Comparison of ENCODE assay signal across 24 mouse cellular contexts in genomic region chr1:62398261-62398660, GRCm38 (mm10).
DNase-seq lines count a peak whose midpoint lies in the region; ATAC-seq lines count a peak whose summit lies in the region.
"Had no signal": no experiment of that assay in that cellular context is flagged by ENCODE, and none has a peak within 500 bp of the region (broad histone marks: within the 10 kb centered on the region; RNA-seq: fewer than 3 reads in every experiment).

No protein-coding gene starts in this region.

- WGBS in embryonic facial prominence, embryonic 14.5 days = 13% methylated on average over 3 of the region's 3 CpGs
- 17% methylated on average over 3 of the region's 3 CpGs for WGBS in embryonic facial prominence, embryonic 10.5 days
- 5% methylated on average over 3 of the region's 3 CpGs for WGBS in neural tube, embryonic 15.5 days

- intact Hi-C loops in heart, postnatal 14 days (cut with DNase I) = no loop called here

- H3K9me3 ChIP-seq in embryonic facial prominence, embryonic 14.5 days (ENCODE audit: control insufficient read depth, low read length) = no peaks in the 10 kb centered on the region
- no peaks in the 10 kb centered on the region for H3K9me3 ChIP-seq in embryonic facial prominence, embryonic 10.5 days
- no peaks in the 10 kb centered on the region for H3K9me3 ChIP-seq in neural tube, embryonic 15.5 days (replicated peaks)
- H3K9me3 ChIP-seq: embryonic facial prominence, embryonic 13.5 days; forebrain, embryonic 10.5 days; forebrain, embryonic 15.5 days; heart, embryonic 13.5 days; hindbrain, embryonic 12.5 days had no signal

- no peaks in the 10 kb centered on the region for H3K27me3 ChIP-seq in embryonic facial prominence, embryonic 14.5 days (replicated peaks; ENCODE audit: control insufficient read depth, insufficient read depth, low read length)
- no peaks in the 10 kb centered on the region for H3K27me3 ChIP-seq in embryonic facial prominence, embryonic 10.5 days (replicated peaks; ENCODE audit: low read depth, poor library complexity, severe bottlenecking)
- H3K27me3 ChIP-seq in neural tube, embryonic 15.5 days (replicated peaks) = no peaks in the 10 kb centered on the region
- H3K27me3 ChIP-seq: embryonic facial prominence, embryonic 13.5 days; forebrain, embryonic 15.5 days; heart, embryonic 13.5 days; hindbrain, embryonic 12.5 days had no signal

- no peak overlapping the region for H3K9ac ChIP-seq in embryonic facial prominence, embryonic 14.5 days (ENCODE audit: low read depth, low read length)
- H3K9ac ChIP-seq in neural tube, embryonic 15.5 days (replicated peaks) = no peak overlapping the region
- H3K9ac ChIP-seq: embryonic facial prominence, embryonic 13.5 days; forebrain, embryonic 15.5 days; heart, embryonic 13.5 days; hindbrain, embryonic 12.5 days had no signal

- H3K4me1 ChIP-seq in embryonic facial prominence, embryonic 14.5 days (ENCODE audit: control insufficient read depth, insufficient read depth, low read length) = peaks cover 5% of the 10 kb centered on the region; the same call in 1 of the 2 replicates
- peaks cover 11% of the 10 kb centered on the region for H3K4me1 ChIP-seq in embryonic facial prominence, embryonic 10.5 days
- 0 out of 2 replicates have a peak, but pooled peaks cover under 1% of the 10 kb centered on the region for H3K4me1 ChIP-seq in neural tube, embryonic 15.5 days
- H3K4me1 ChIP-seq: forebrain, embryonic 15.5 days; heart, embryonic 13.5 days; hindbrain, embryonic 12.5 days had no signal

- DNase-seq in embryonic facial prominence, embryonic 14.5 days (ENCODE audit: low spot score) = peak; percentile 51
- DNase-seq in embryonic facial prominence, embryonic 10.5 days (ENCODE audit: low spot score) = no peak
- peak; percentile 89 for DNase-seq in ES-CJ7 (ENCODE audit: low read depth, low spot score)
- DNase-seq in NIH3T3 (ENCODE audit: low read depth) = peak; percentile 3
- DNase-seq in fat pad, adult 2 months (ENCODE audit: extremely low read depth, low read depth, low spot score) = peak; percentile 2
- no peak for DNase-seq in cerebellum, postnatal 25 days
- no peak for DNase-seq in heart, postnatal 14 days
- DNase-seq: adrenal gland, postnatal 14 days; cerebellum, adult 11-12 months; cerebellum, adult 9-10 months; cerebellum, postnatal 36 days; gastrocnemius, postnatal 10 days; heart, postnatal 4 days; kidney, adult 8-10 months had no signal

- no peak overlapping the region for H3K4me2 ChIP-seq in embryonic facial prominence, embryonic 14.5 days (ENCODE audit: low read depth, low read length)
- no peak overlapping the region for H3K4me2 ChIP-seq in neural tube, embryonic 15.5 days
- H3K4me2 ChIP-seq: embryonic facial prominence, embryonic 13.5 days; forebrain, embryonic 15.5 days; heart, embryonic 13.5 days; hindbrain, embryonic 12.5 days had no signal

- H3K36me3 ChIP-seq in embryonic facial prominence, embryonic 14.5 days (ENCODE audit: control insufficient read depth, insufficient read depth, low read length) = no peaks in the 10 kb centered on the region
- no peaks in the 10 kb centered on the region for H3K36me3 ChIP-seq in embryonic facial prominence, embryonic 10.5 days (replicated peaks)
- H3K36me3 ChIP-seq in neural tube, embryonic 15.5 days = no peaks in the 10 kb centered on the region
- H3K36me3 ChIP-seq: embryonic facial prominence, embryonic 13.5 days; forebrain, embryonic 10.5 days; forebrain, embryonic 15.5 days; heart, embryonic 13.5 days; hindbrain, embryonic 12.5 days had no signal

- H3K27ac ChIP-seq in embryonic facial prominence, embryonic 14.5 days (replicated peaks; ENCODE audit: low read depth, low read length) = no peak overlapping the region
- no peak overlapping the region; the same call in 1 of the 2 replicates for H3K27ac ChIP-seq in embryonic facial prominence, embryonic 10.5 days (replicated peaks)
- no peak overlapping the region for H3K27ac ChIP-seq in neural tube, embryonic 15.5 days (replicated peaks)
- H3K27ac ChIP-seq: embryonic facial prominence, embryonic 13.5 days; forebrain, embryonic 10.5 days; forebrain, embryonic 15.5 days; heart, embryonic 13.5 days; hindbrain, embryonic 12.5 days had no signal

- ATAC-seq in embryonic facial prominence, embryonic 14.5 days (ENCODE audit: low read depth) = no peak
- no peak for ATAC-seq in neural tube, embryonic 15.5 days (ENCODE audit: low FRiP score)
- ATAC-seq: activated CD4-positive, CD25-positive, alpha-beta regulatory T cell, adult 4 months; forebrain, embryonic 15.5 days; hindbrain, embryonic 16.5 days; inflammation-experienced regulatory T-cells, adult 6 months; intestine, postnatal 0 days had no signal

- H3K4me3 ChIP-seq in embryonic facial prominence, embryonic 14.5 days (ENCODE audit: low read depth, low read length) = no peak overlapping the region
- H3K4me3 ChIP-seq in embryonic facial prominence, embryonic 10.5 days = no peak overlapping the region
- no peak overlapping the region for H3K4me3 ChIP-seq in neural tube, embryonic 15.5 days (replicated peaks)
- H3K4me3 ChIP-seq: embryonic facial prominence, embryonic 13.5 days; forebrain, embryonic 10.5 days; forebrain, embryonic 15.5 days; heart, embryonic 13.5 days; hindbrain, embryonic 12.5 days had no signal

Comparison
In these comparisons a context has a peak if more than half of its experiments do, and no peak if none do; other contexts are left out.
1. DNase-seq: peak in embryonic facial prominence, embryonic 14.5 days (single experiment), ES-CJ7 (single experiment), NIH3T3 (single experiment) and fat pad, adult 2 months (single experiment); none in embryonic facial prominence, embryonic 10.5 days (single experiment), cerebellum, postnatal 25 days (0 of 2) and heart, postnatal 14 days (0 of 2).